9 mouse cellular contexts compared by ENCODE assay signal in genomic region chr3:9885565-9885964, GRCm38 (mm10).
A peak's percentile ranks its signal among the peaks of the same experiment; 100 is the strongest.
DNase-seq lines count a peak whose midpoint lies in the region; ATAC-seq and TF ChIP-seq lines count a peak whose summit lies in the region.
"Had no signal": no experiment of that assay in that cellular context is flagged by ENCODE, and none has a peak within 500 bp of the region (broad histone marks: within the 10 kb centered on the region; RNA-seq: fewer than 3 reads in every experiment).

No protein-coding gene starts in this region.

- no peak overlapping the region for H3ac ChIP-seq in C2C12 (ENCODE audit: control insufficient read depth, insufficient read length, low read depth)

- no peak for ATAC-seq in heart, embryonic 11.5 days (replicated peaks; ENCODE audit: insufficient number of reproducible peaks, low FRiP score, low TSS enrichment)
- ATAC-seq in heart, embryonic 16.5 days (replicated peaks; ENCODE audit: extremely low read depth, insufficient read depth, low FRiP score), result no peak
- ATAC-seq in neural tube, embryonic 14.5 days (ENCODE audit: low read depth), result peak; percentile 73; the same call in 1 of the 2 replicates
- ATAC-seq in monocyte, adult 5-6 weeks (replicated peaks; ENCODE audit: insufficient number of reproducible peaks, low FRiP score, low TSS enrichment, poor library complexity, severe bottlenecking), result no peak

- H3K79me2 ChIP-seq in C2C12 (ENCODE audit: control insufficient read depth, insufficient read depth), result no peaks in the 10 kb centered on the region

- H3K4me1 ChIP-seq in heart, embryonic 11.5 days (ENCODE audit: control insufficient read depth, insufficient read depth, low read length), result no peaks in the 10 kb centered on the region
- peaks cover 7% of the 10 kb centered on the region; the same call in 1 of the 2 replicates for H3K4me1 ChIP-seq in heart, embryonic 16.5 days (ENCODE audit: control insufficient read depth, insufficient read depth, low read length)
- no peaks in the 10 kb centered on the region; the same call in 1 of the 2 replicates for H3K4me1 ChIP-seq in neural tube, embryonic 14.5 days (ENCODE audit: control insufficient read depth, insufficient read depth, low read length)

- no peak overlapping the region for H3K4me3 ChIP-seq in heart, embryonic 11.5 days (ENCODE audit: low read depth, low read length)
- no peak overlapping the region for H3K4me3 ChIP-seq in C2C12 (ENCODE audit: insufficient read depth, poor library complexity, severe bottlenecking)
- no peak overlapping the region for H3K4me3 ChIP-seq in heart, embryonic 16.5 days (ENCODE audit: low read length)
- H3K4me3 ChIP-seq in neural tube, embryonic 14.5 days (ENCODE audit: low read depth, low read length), result no peak overlapping the region
- H3K4me3 ChIP-seq: heart, embryonic 13.5 days had no signal

- H3K9me3 ChIP-seq in heart, embryonic 11.5 days (replicated peaks; ENCODE audit: control insufficient read depth, low read length), result no peaks in the 10 kb centered on the region
- H3K9me3 ChIP-seq in heart, embryonic 16.5 days (replicated peaks; ENCODE audit: control insufficient read depth, low read length), result no peaks in the 10 kb centered on the region
- no peaks in the 10 kb centered on the region for H3K9me3 ChIP-seq in neural tube, embryonic 14.5 days (ENCODE audit: control insufficient read depth, low read length)
- H3K9me3 ChIP-seq: heart, embryonic 13.5 days had no signal

- H3K36me3 ChIP-seq in heart, embryonic 11.5 days (ENCODE audit: control insufficient read depth, insufficient read depth, low read length), result no peaks in the 10 kb centered on the region
- H3K36me3 ChIP-seq in C2C12 (ENCODE audit: control insufficient read depth, insufficient read depth), result no peaks in the 10 kb centered on the region
- no peaks in the 10 kb centered on the region for H3K36me3 ChIP-seq in heart, embryonic 16.5 days (ENCODE audit: control insufficient read depth, insufficient read depth)
- no peaks in the 10 kb centered on the region for H3K36me3 ChIP-seq in neural tube, embryonic 14.5 days (ENCODE audit: control insufficient read depth, insufficient read depth, low read length)
- H3K36me3 ChIP-seq: heart, embryonic 13.5 days had no signal

- no peaks in the 10 kb centered on the region for H3K79me3 ChIP-seq in C2C12 (ENCODE audit: low read depth)

- no peak for TF ChIP-seq CTCF in C2C12 (IDR thresholded peaks at IDR 0.05; ENCODE audit: control insufficient read depth, insufficient read depth, insufficient read length)

- 62% methylated on average over 8 of the region's 8 CpGs for WGBS in heart, embryonic 11.5 days (ENCODE audit: insufficient replicate concordance)
- WGBS in heart, embryonic 16.5 days, result 56% methylated on average over 8 of the region's 8 CpGs
- 23% methylated on average over 8 of the region's 8 CpGs for WGBS in neural tube, embryonic 14.5 days

- no peak overlapping the region for H3K4me2 ChIP-seq in heart, embryonic 11.5 days
- H3K4me2 ChIP-seq in heart, embryonic 16.5 days (ENCODE audit: low read depth, low read length), result no peak overlapping the region
- no peak overlapping the region for H3K4me2 ChIP-seq in neural tube, embryonic 14.5 days (ENCODE audit: low read depth, low read length)
- H3K4me2 ChIP-seq: heart, embryonic 13.5 days had no signal

- no peaks in the 10 kb centered on the region for H3K27me3 ChIP-seq in heart, embryonic 11.5 days (ENCODE audit: control insufficient read depth, insufficient read depth, low read length)
- no peaks in the 10 kb centered on the region for H3K27me3 ChIP-seq in C2C12 (ENCODE audit: control insufficient read depth, insufficient read depth, insufficient read length)
- H3K27me3 ChIP-seq in heart, embryonic 16.5 days (ENCODE audit: control insufficient read depth, insufficient read depth, low read length), result no peaks in the 10 kb centered on the region
- H3K27me3 ChIP-seq in neural tube, embryonic 14.5 days (ENCODE audit: control insufficient read depth, insufficient read depth, low read length), result no peaks in the 10 kb centered on the region
- H3K27me3 ChIP-seq: heart, embryonic 13.5 days had no signal

- H3K9ac ChIP-seq in heart, embryonic 11.5 days (ENCODE audit: low read depth, low read length), result no peak overlapping the region
- H3K9ac ChIP-seq in heart, embryonic 16.5 days (ENCODE audit: low read length), result no peak overlapping the region
- no peak overlapping the region for H3K9ac ChIP-seq in neural tube, embryonic 14.5 days (replicated peaks; ENCODE audit: low read depth, low read length)
- H3K9ac ChIP-seq: heart, embryonic 13.5 days had no signal

- DNase-seq in heart, adult 18-20 months, result peak; percentile 77 to 81
- peak; percentile 88 to 90 for DNase-seq in cerebellum, postnatal 10 days
- DNase-seq in layer of hippocampus, postnatal 14 days (ENCODE audit: low spot score in 2 of 2), result peak; percentile 45 to 67

- H3K27ac ChIP-seq in heart, embryonic 11.5 days (ENCODE audit: low read depth, low read length), result no peak overlapping the region
- peak overlapping the region; percentile 3; the same call in 1 of the 2 replicates for H3K27ac ChIP-seq in heart, embryonic 16.5 days (ENCODE audit: low read length)
- H3K27ac ChIP-seq in neural tube, embryonic 14.5 days (ENCODE audit: low read depth, low read length), result no peak overlapping the region
- H3K27ac ChIP-seq: heart, embryonic 13.5 days had no signal

TF ChIP-seq in C2C12, 6 proteins besides CTCF, POLR2A, EP300 and RAD21:
- TF ChIP-seq MYOD1 (IDR thresholded peaks at IDR 0.05; ENCODE audit: control insufficient read depth, insufficient read length, low read depth) (peak; percentile 32), USF1 (IDR thresholded peaks at IDR 0.05; ENCODE audit: low read depth) (no peak)
TF ChIP-seq in C2C12: peak in this region for 1.
